Mouse (Mus musculus) lung, postnatal 0 days (tissue): Measurements from ENCODE around the gene Trank1. TPM values are rescaled to one million over a fixed set of nuclear protein-coding genes. Genes with fewer than 3 reads are reported as not detected.

ENCODE experiments used
- ATAC-seq: fragments of 200-750 bp; cut with Nextera tagmentation; 2 replicates; pipeline ENCODE4 v1.8.0; 2017; ENCODE audit warnings: moderate library complexity
- DNase-seq: peaks from one replicate; pipeline ENCODE4 v3.0.0-alpha.2; 2016; ENCODE audit warnings: low spot score
- H3K27ac ChIP-seq: fragments of 300-500 bp; sonication (generic); 2 replicates; pipeline ENCODE4 v1.5.1; 2014; ENCODE audit warnings: antibody characterized with exemption, mild to moderate bottlenecking, low read length, mixed read lengths
- H3K27me3 ChIP-seq: fragments of 300-500 bp; sonication (generic); replicated peaks from 2 replicates; pipeline ENCODE4 v1.6.1; 2014; ENCODE audit warnings: low read length, mixed read lengths; ENCODE audit not compliant: insufficient read depth
- H3K36me3 ChIP-seq: fragments of 300-500 bp; sonication (generic); 2 replicates; pipeline ENCODE4 v1.6.1; 2014; ENCODE audit warnings: low read length, mixed read lengths; ENCODE audit not compliant: insufficient read depth
- H3K4me1 ChIP-seq: fragments of 300-500 bp; sonication (generic); 2 replicates; pipeline ENCODE4 v1.6.1; 2014; ENCODE audit warnings: antibody characterized with exemption, low read depth, low read length, mixed read lengths; ENCODE audit not compliant: insufficient read depth
- H3K4me2 ChIP-seq: fragments of 300-500 bp; sonication (generic); replicated peaks from 2 replicates; pipeline ENCODE4 v1.6.1; 2014; ENCODE audit warnings: low read depth, mild to moderate bottlenecking, low read length, moderate library complexity, mixed read lengths
- H3K4me3 ChIP-seq: fragments of 300-500 bp; sonication (generic); 2 replicates; pipeline ENCODE4 v1.5.1; 2014; ENCODE audit warnings: low read depth, low read length
- H3K9ac ChIP-seq: fragments of 300-500 bp; sonication (generic); replicated peaks from 2 replicates; pipeline ENCODE4 v1.6.1; 2014; ENCODE audit warnings: low read depth, mild to moderate bottlenecking
- H3K9me3 ChIP-seq: fragments of 300-500 bp; sonication (generic); 2 replicates; pipeline ENCODE4 v1.6.1; 2016; ENCODE audit warnings: low read length, mixed read lengths
- CTCF ChIP-seq: IDR thresholded peaks from 2 replicates; pipeline ENCODE4 v1.5.1; 2016; ENCODE audit warnings: antibody characterized with exemption, mild to moderate bottlenecking
- EP300 ChIP-seq: IDR thresholded peaks from 2 replicates; pipeline ENCODE4 v1.6.1; 2016; ENCODE audit warnings: antibody characterized with exemption, mild to moderate bottlenecking, control low read depth
- WGBS: fragments of 180-500 bp; shearing (Covaris S2); extraction: QIAGEN DNeasy Blood & Tissue Kit; methylation state at CpG from one replicate; pipeline ENCODE4 v1.1.7; 2014; 5-methylcytosine and 5-hydroxymethylcytosine counted together
- polyA plus RNA-seq: library from polyadenylated mRNA; unstranded; fragments of >200 nt; fragmentation: Nextera tagmentation; extraction: Ambion mirVana; gene quantifications from 2 replicates; pipeline ENCODE4 v1.2.1, GENCODE M21; 2015

Gene Trank1
- polyA plus RNA-seq, 1 experiment from 2014 or later, result 0.08 TPM

GRCm38 (mm10) chr9:111421862-111422261 lies 110.3 kb downstream of the Trank1 start:
- H3K36me3 ChIP-seq, result no peaks in the 10 kb centered on the region
- no peak for TF ChIP-seq CTCF
- H3K4me2 ChIP-seq, result no peak overlapping the region
- no peak overlapping the region for H3K27ac ChIP-seq
- 69% methylated on average over 2 of the region's 2 CpGs for WGBS
- no peak for ATAC-seq
- no peaks in the 10 kb centered on the region for H3K27me3 ChIP-seq
- H3K9me3 ChIP-seq, result no peaks in the 10 kb centered on the region
- no peak overlapping the region for H3K4me3 ChIP-seq
- no peaks in the 10 kb centered on the region for H3K4me1 ChIP-seq
- no peak overlapping the region for H3K9ac ChIP-seq
- DNase-seq, result no peak

- H3K4me1 ChIP-seq, result no peaks in the 10 kb centered on the region
- H3K4me3 ChIP-seq, result no peak overlapping the region
- no peak overlapping the region for H3K9ac ChIP-seq
- no peaks in the 10 kb centered on the region for H3K9me3 ChIP-seq
- DNase-seq (no peak), ATAC-seq (no peak)
- H3K36me3 ChIP-seq, result no peaks in the 10 kb centered on the region
- no peaks in the 10 kb centered on the region for H3K27me3 ChIP-seq
- WGBS, result 27% methylated on average over 5 of the region's 5 CpGs
- H3K4me2 ChIP-seq, result no peak overlapping the region
- TF ChIP-seq CTCF (no peak), EP300 (no peak)
- no peak overlapping the region for H3K27ac ChIP-seq
These were observed 111.0 kb downstream of the Trank1 start for GRCm38 (mm10) chr9:111422567-111422966.

GRCm38 (mm10) chr9:111425113-111425512 lies 113.6 kb downstream of the Trank1 start:
- Histone ChIP-seq H3K4me3 (no peak overlapping the region), H3K4me2 (no peak overlapping the region), H3K27me3 (no peaks in the 10 kb centered on the region), H3K9ac (no peak overlapping the region), H3K36me3 (no peaks in the 10 kb centered on the region), H3K27ac (no peak overlapping the region), H3K4me1 (no peaks in the 10 kb centered on the region), H3K9me3 (no peaks in the 10 kb centered on the region)
- TF ChIP-seq EP300 (no peak), CTCF (no peak)
- ATAC-seq, result peak; percentile 41; the same call in 1 of the 2 replicates
- no peak for DNase-seq
- WGBS, result 70% methylated on average over 6 of the region's 6 CpGs

- no peak overlapping the region for H3K9ac ChIP-seq
- TF ChIP-seq EP300, result no peak
- no peak for TF ChIP-seq CTCF
- no peaks in the 10 kb centered on the region for H3K36me3 ChIP-seq
- no peak overlapping the region for H3K27ac ChIP-seq
- no peak overlapping the region for H3K4me2 ChIP-seq
- no peak overlapping the region for H3K4me3 ChIP-seq
- DNase-seq, result no peak
- WGBS, result 80% methylated on average over 4 of the region's 4 CpGs
- H3K9me3 ChIP-seq, result no peaks in the 10 kb centered on the region
- ATAC-seq, result no peak
- no peaks in the 10 kb centered on the region for H3K27me3 ChIP-seq
- no peaks in the 10 kb centered on the region for H3K4me1 ChIP-seq
These were observed 114.4 kb downstream of the Trank1 start for GRCm38 (mm10) chr9:111425952-111426351.

GRCm38 (mm10) chr9:111427891-111428555 lies 116.5 kb downstream of the Trank1 start:
- DNase-seq, result no peak
- no peak overlapping the region for H3K4me3 ChIP-seq
- no peak for TF ChIP-seq EP300
- TF ChIP-seq CTCF, result peak; percentile 44
- ATAC-seq, result no peak
- no peak overlapping the region for H3K4me2 ChIP-seq
- 81% methylated on average over 9 of the region's 9 CpGs for WGBS
- H3K9ac ChIP-seq, result no peak overlapping the region
- no peaks in the 10 kb centered on the region for H3K27me3 ChIP-seq
- H3K9me3 ChIP-seq, result no peaks in the 10 kb centered on the region
- no peaks in the 10 kb centered on the region for H3K4me1 ChIP-seq
- H3K36me3 ChIP-seq, result no peaks in the 10 kb centered on the region
- no peak overlapping the region for H3K27ac ChIP-seq

- DNase-seq (peak; percentile 84), ATAC-seq (peak; percentile 81)
- Histone ChIP-seq H3K27ac (no peak overlapping the region), H3K27me3 (no peaks in the 10 kb centered on the region), H3K9me3 (no peaks in the 10 kb centered on the region), H3K4me2 (no peak overlapping the region), H3K36me3 (no peaks in the 10 kb centered on the region), H3K4me3 (no peak overlapping the region), H3K4me1 (no peaks in the 10 kb centered on the region), H3K9ac (no peak overlapping the region)
- 56% methylated on average over 8 of the region's 8 CpGs for WGBS
- TF ChIP-seq CTCF, result no peak
- no peak for TF ChIP-seq EP300
These were observed 117.3 kb downstream of the Trank1 start for GRCm38 (mm10) chr9:111428698-111429362.
